Mouse (Mus musculus): ENCODE measurements at regions not wholly inside any gene's neighbourhood (a gene's known extent, or its start where the extent isn't known, plus 50 kb on each side); places are given as distances from the start of the nearest gene placed in this dataset.
A peak's percentile ranks its signal among the peaks of the same experiment; 100 is the strongest.

- no peak for DNase-seq
Observed at GRCm38 (mm10) chr13:97514421-97515066, 245.9 kb downstream of the Gm10260 start.

- DNase-seq = no peak
Observed at GRCm38 (mm10) chr13:97512521-97512920, 247.9 kb downstream of the Gm10260 start.

GRCm38 (mm10) chr13:97510431-97511261 lies 249.8 kb downstream of the Gm10260 start:
- peak in 1 of 2 experiments; percentile 11 for DNase-seq

- DNase-seq = no peak
Observed at GRCm38 (mm10) chr13:97504949-97505348, 255.5 kb downstream of the Gm10260 start.

- DNase-seq = no peak
Observed at GRCm38 (mm10) chr13:97503955-97504739, 256.3 kb downstream of the Gm10260 start.

- no peak for DNase-seq
Observed at GRCm38 (mm10) chr13:97503391-97503790, 257.0 kb downstream of the Gm10260 start.

GRCm38 (mm10) chr13:97500155-97500554 lies 259.2 kb downstream of the Enc1 start:
- DNase-seq = no peak

GRCm38 (mm10) chr13:97498981-97499380 lies 258.1 kb downstream of the Enc1 start:
- DNase-seq = no peak

- no peak for DNase-seq
Observed at GRCm38 (mm10) chr13:97497928-97498327, 257.0 kb downstream of the Enc1 start.

GRCm38 (mm10) chr13:97494770-97495169 lies 253.9 kb downstream of the Enc1 start:
- DNase-seq = no peak

GRCm38 (mm10) chr13:97493836-97494235 lies 252.9 kb downstream of the Enc1 start:
- DNase-seq = no peak

- peak in 1 of 2 experiments; percentile 12 for DNase-seq
Observed at GRCm38 (mm10) chr13:97492958-97493735, 252.2 kb downstream of the Enc1 start.

GRCm38 (mm10) chr13:97491865-97492847 lies 251.3 kb downstream of the Enc1 start:
- no peak for DNase-seq

- no peak for DNase-seq
Observed at GRCm38 (mm10) chr13:97490131-97490530, 249.2 kb downstream of the Enc1 start.

GRCm38 (mm10) chr13:97489721-97490120 lies 248.8 kb downstream of the Enc1 start:
- no peak for DNase-seq

- no peak for DNase-seq
Observed at GRCm38 (mm10) chr13:97489029-97489428, 248.1 kb downstream of the Enc1 start.

- no peak for DNase-seq
Observed at GRCm38 (mm10) chr13:97488518-97488917, 247.6 kb downstream of the Enc1 start.

- no peak for DNase-seq
Observed at GRCm38 (mm10) chr13:97487746-97488473, 247.0 kb downstream of the Enc1 start.

- DNase-seq = no peak
Observed at GRCm38 (mm10) chr13:97486490-97486889, 245.6 kb downstream of the Enc1 start.

GRCm38 (mm10) chr13:97485886-97486285 lies 245.0 kb downstream of the Enc1 start:
- DNase-seq = no peak

Data from lung, adult 18-20 months (tissue).